Mouse (Mus musculus) neural tube, embryonic 13.5 days (tissue): Measurements from ENCODE around the gene Pigx. TPM values are rescaled to one million over a fixed set of nuclear protein-coding genes. Genes with fewer than 3 reads are reported as not detected.

Experiments used
- ATAC-seq: fragments of 200-750 bp; cut with Nextera tagmentation; 2 replicates; pipeline ENCODE4 v1.8.0; 2017; ENCODE audit warnings: low read depth, mild to moderate bottlenecking, moderate TSS enrichment, moderate library complexity
- H3K27ac ChIP-seq: fragments of 300-500 bp; sonication (generic); replicated peaks from 2 replicates; pipeline ENCODE4 v1.5.1; 2015; ENCODE audit warnings: moderate library complexity, mild to moderate bottlenecking, inconsistent platforms
- H3K27me3 ChIP-seq: fragments of 300-500 bp; sonication (generic); 2 replicates; pipeline ENCODE4 v1.6.1; 2015; ENCODE audit warnings: mild to moderate bottlenecking, inconsistent platforms
- H3K36me3 ChIP-seq: fragments of 300-500 bp; sonication (generic); 2 replicates; pipeline ENCODE4 v1.6.1; 2015; ENCODE audit warnings: mild to moderate bottlenecking, inconsistent platforms
- H3K4me1 ChIP-seq: fragments of 300-500 bp; sonication (generic); replicated peaks from 2 replicates; pipeline ENCODE4 v1.6.1; 2015; ENCODE audit warnings: inconsistent platforms
- H3K4me2 ChIP-seq: fragments of 300-500 bp; sonication (generic); 2 replicates; pipeline ENCODE4 v1.6.1; 2015; ENCODE audit warnings: inconsistent platforms, mild to moderate bottlenecking, moderate library complexity
- H3K4me3 ChIP-seq: fragments of 300-500 bp; sonication (generic); 2 replicates; pipeline ENCODE4 v1.5.1; 2015; ENCODE audit warnings: mild to moderate bottlenecking, inconsistent platforms
- H3K9ac ChIP-seq: fragments of 300-500 bp; sonication (generic); 2 replicates; pipeline ENCODE4 v1.6.1; 2015; ENCODE audit warnings: moderate library complexity, mild to moderate bottlenecking, inconsistent platforms
- H3K9me3 ChIP-seq: fragments of 300-500 bp; sonication (generic); 2 replicates; pipeline ENCODE4 v1.6.1; 2016; ENCODE audit warnings: inconsistent platforms
- WGBS: fragments of 180-500 bp; shearing (Covaris S2); methylation state at CpG from one replicate; pipeline ENCODE4 v1.1.7; 2015; 5-methylcytosine and 5-hydroxymethylcytosine counted together
- polyA plus RNA-seq: library from polyadenylated mRNA; unstranded; fragments of >200 nt; fragmentation: Nextera tagmentation; extraction: Ambion mirVana; gene quantifications from 2 replicates; pipeline ENCODE4 v1.2.1, GENCODE M21; 2015

The Pigx gene
- polyA plus RNA-seq, 1 experiment from 2014 or later, result 125 TPM

GRCm38 (mm10) chr16:32124444-32125335 is 25.1 kb upstream of the Pigx start:
- Histone ChIP-seq H3K4me1 (no peaks in the 10 kb centered on the region), H3K27me3 (no peaks in the 10 kb centered on the region), H3K27ac (no peak overlapping the region), H3K9me3 (no peaks in the 10 kb centered on the region), H3K4me3 (no peak overlapping the region), H3K36me3 (no peaks in the 10 kb centered on the region), H3K9ac (no peak overlapping the region), H3K4me2 (no peak overlapping the region)
- no peak for ATAC-seq
- WGBS, result 74% methylated on average over 17 of the region's 17 CpGs

DNA sequence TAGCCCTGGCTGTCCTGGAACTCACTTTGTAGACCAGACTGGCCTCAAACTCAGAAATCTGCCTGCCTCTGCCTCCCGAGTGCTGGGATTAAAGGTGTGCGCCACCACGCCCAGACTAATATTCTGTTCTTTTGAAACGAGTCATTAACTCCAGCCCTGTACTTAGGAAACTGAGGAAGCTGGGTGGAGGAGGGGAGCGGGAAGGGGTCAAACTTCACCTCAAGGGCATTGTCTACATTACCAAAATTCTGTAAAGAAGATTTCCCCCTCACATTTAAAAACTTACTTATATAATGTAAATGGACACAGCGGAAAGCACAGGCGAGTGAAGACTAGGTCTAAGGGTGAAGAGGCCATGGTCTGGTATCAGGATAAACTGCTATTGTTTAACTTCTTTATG is 24.5 kb upstream of the Pigx start:
- H3K4me3 ChIP-seq, result no peak overlapping the region
- ATAC-seq, result no peak
- no peak overlapping the region for H3K9ac ChIP-seq
- no peaks in the 10 kb centered on the region for H3K36me3 ChIP-seq
- H3K9me3 ChIP-seq, result no peaks in the 10 kb centered on the region
- no peak overlapping the region for H3K27ac ChIP-seq
- H3K4me1 ChIP-seq, result no peaks in the 10 kb centered on the region
- 90% methylated on average over 7 of the region's 7 CpGs for WGBS
- no peak overlapping the region for H3K4me2 ChIP-seq
- no peaks in the 10 kb centered on the region for H3K27me3 ChIP-seq

DNA sequence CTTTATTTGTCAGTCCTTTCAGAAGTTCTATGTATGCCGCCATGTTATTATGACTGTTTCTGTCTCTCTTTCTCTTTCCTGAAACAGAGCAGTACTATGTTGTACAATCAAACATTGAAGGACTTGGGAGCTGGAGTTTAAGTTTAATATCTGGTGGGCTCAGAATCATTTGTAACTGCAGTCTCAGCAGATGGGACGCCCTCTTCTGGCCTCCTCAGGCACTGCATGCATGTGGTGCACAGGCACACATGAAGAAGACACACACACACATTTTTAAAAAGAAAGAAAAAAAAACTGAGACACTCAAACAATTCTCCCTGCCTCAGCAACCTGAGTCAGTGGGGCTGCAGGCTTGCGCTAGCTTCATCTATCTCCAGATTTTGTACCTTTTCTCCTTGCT is 20.9 kb upstream of the Pigx start:
- Histone ChIP-seq H3K36me3 (no peaks in the 10 kb centered on the region), H3K4me1 (no peaks in the 10 kb centered on the region), H3K9me3 (no peaks in the 10 kb centered on the region), H3K9ac (no peak overlapping the region), H3K27ac (no peak overlapping the region), H3K27me3 (no peaks in the 10 kb centered on the region), H3K4me2 (no peak overlapping the region), H3K4me3 (no peak overlapping the region)
- 76% methylated on average over 3 of the region's 3 CpGs for WGBS
- ATAC-seq, result no peak

- H3K4me1 ChIP-seq, result no peaks in the 10 kb centered on the region
- no peak for ATAC-seq
- no peak overlapping the region for H3K4me3 ChIP-seq
- H3K36me3 ChIP-seq, result no peaks in the 10 kb centered on the region
- H3K27ac ChIP-seq, result no peak overlapping the region
- no peak overlapping the region for H3K9ac ChIP-seq
- H3K4me2 ChIP-seq, result no peak overlapping the region
- 65% methylated on average over 5 of the region's 5 CpGs for WGBS
- H3K9me3 ChIP-seq, result no peaks in the 10 kb centered on the region
- no peaks in the 10 kb centered on the region for H3K27me3 ChIP-seq
Measured at GRCm38 (mm10) chr16:32116186-32116585, 16.6 kb upstream of the Pigx start.

GRCm38 (mm10) chr16:32115781-32116180 is 16.2 kb upstream of the Pigx start:
- WGBS, result 72% methylated on average over 6 of the region's 6 CpGs
- H3K4me2 ChIP-seq, result no peak overlapping the region
- no peak overlapping the region for H3K4me3 ChIP-seq
- H3K4me1 ChIP-seq, result no peaks in the 10 kb centered on the region
- H3K9ac ChIP-seq, result no peak overlapping the region
- no peak for ATAC-seq
- peaks cover under 1% of the 10 kb centered on the region; the same call in 1 of the 2 replicates for H3K36me3 ChIP-seq
- no peaks in the 10 kb centered on the region for H3K27me3 ChIP-seq
- H3K9me3 ChIP-seq, result no peaks in the 10 kb centered on the region
- no peak overlapping the region for H3K27ac ChIP-seq

DNA sequence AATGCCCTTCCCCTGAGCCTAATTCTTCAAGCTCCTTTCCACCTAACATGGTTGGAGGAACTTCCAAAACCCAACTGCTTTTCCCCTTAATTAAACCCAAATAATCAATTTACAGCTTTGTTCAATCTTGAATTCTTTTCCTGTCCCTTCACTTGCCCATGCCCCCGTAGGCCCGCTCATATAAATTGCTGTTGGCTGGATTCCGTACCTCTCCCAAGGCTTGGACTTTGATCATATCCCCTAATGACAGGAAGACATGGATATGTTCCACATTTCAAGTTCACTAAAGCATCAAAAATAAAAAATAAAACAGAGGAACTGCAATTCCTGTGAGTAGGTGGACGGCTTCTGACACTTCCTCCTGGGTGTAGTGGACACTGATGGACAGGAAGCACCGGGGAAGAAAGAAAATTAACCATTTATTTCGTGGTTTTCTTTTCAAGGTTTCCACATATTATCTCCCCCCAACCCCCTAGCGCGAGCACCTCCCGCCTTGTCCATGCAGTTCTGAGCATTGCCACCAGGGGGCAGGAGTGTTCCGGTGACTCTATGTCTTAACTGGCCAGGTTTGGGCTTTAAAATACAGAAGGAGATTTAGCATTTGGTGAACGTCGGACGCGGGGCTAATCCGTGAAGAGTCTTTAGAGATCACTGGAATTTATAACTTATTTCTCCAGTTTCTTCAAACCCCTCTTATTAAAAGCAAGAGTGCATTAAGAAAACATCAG is 15.6 kb upstream of the Pigx start:
- no peaks in the 10 kb centered on the region for H3K9me3 ChIP-seq
- H3K36me3 ChIP-seq, result peaks cover 7% of the 10 kb centered on the region
- no peak overlapping the region for H3K9ac ChIP-seq
- H3K27me3 ChIP-seq, result no peaks in the 10 kb centered on the region
- H3K4me2 ChIP-seq, result no peak overlapping the region
- H3K4me3 ChIP-seq, result no peak overlapping the region
- no peaks in the 10 kb centered on the region for H3K4me1 ChIP-seq
- H3K27ac ChIP-seq, result no peak overlapping the region
- WGBS, result 19% methylated on average over 15 of the region's 15 CpGs
- no peak for ATAC-seq

DNA sequence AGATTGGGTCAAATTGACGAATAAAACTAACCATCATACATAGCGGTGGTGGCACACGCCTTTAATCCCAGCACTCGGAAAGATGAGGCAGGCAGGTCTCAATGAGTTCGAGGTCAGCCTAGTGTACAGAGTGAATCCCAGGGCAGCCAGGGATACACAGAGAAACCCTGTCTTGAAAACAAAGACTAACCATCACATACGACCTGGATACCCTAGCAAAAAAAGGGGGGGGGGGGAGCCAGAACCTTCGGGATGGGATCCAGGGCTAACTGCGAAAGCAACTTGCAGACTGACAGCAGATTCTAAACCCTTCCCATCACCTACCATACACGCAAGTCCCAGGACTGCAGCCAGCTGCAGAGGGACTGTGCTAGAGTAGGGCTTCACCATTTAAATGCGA is 14.9 kb upstream of the Pigx start:
- H3K27ac ChIP-seq, result no peak overlapping the region
- no peak overlapping the region for H3K4me2 ChIP-seq
- H3K36me3 ChIP-seq, result peaks cover 14% of the 10 kb centered on the region
- no peak overlapping the region for H3K9ac ChIP-seq
- H3K9me3 ChIP-seq, result no peaks in the 10 kb centered on the region
- ATAC-seq, result no peak
- H3K4me3 ChIP-seq, result no peak overlapping the region
- H3K4me1 ChIP-seq, result no peaks in the 10 kb centered on the region
- WGBS, result 86% methylated on average over 10 of the region's 10 CpGs
- no peaks in the 10 kb centered on the region for H3K27me3 ChIP-seq

- Histone ChIP-seq H3K27me3 (no peaks in the 10 kb centered on the region), H3K9me3 (no peaks in the 10 kb centered on the region), H3K4me1 (no peaks in the 10 kb centered on the region), H3K4me3 (no peak overlapping the region), H3K9ac (no peak overlapping the region), H3K4me2 (no peak overlapping the region), H3K27ac (no peak overlapping the region), H3K36me3 (peaks cover 14% of the 10 kb centered on the region)
- 65% methylated on average over 23 of the region's 23 CpGs for WGBS
- no peak for ATAC-seq
Measured at GRCm38 (mm10) chr16:32113541-32114218, 14.1 kb upstream of the Pigx start.

DNA sequence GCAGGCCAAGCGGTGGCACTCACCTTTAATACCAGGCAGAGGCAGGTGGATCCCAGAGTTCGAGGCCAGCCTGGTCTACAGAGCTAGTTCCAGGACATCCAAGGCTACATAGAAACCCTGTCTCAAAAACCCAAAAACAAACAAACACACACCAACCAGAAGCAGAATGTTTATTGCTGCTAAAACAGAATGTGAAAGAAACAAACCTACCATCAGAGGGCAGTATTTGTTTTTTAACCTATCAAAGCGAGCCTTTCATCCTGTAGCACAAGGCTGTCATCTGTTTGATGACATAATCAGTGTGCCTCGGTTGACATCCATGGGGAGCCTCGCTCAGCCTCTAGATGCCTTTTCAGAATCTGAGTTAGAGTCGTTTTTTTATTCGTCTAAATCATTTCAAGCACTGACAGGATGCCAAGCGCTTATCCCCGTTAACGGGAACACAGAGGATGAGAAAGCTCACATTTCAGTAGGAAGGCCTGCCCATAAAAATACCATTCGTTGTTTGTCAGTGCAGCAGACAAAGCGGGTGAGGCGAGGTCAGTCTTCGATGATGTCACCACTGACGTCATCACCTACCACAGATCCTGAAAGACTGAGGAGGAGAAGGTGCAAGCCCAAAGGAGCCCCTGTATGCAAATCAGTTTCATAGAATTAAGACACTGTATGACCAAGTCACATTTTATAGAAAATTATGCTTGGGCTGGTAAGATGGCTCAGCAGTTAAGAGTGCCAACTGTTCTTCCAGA is 11.6 kb upstream of the Pigx start:
- ATAC-seq, result no peak
- no peaks in the 10 kb centered on the region for H3K4me1 ChIP-seq
- whole genome bisulfite sequencing, result 83% methylated on average over 15 of the region's 15 CpGs

GRCm38 (mm10) chr16:32108578-32108977 is 9.0 kb upstream of the Pigx start:
- Histone ChIP-seq H3K9ac (no peak overlapping the region), H3K27ac (no peak overlapping the region), H3K27me3 (no peaks in the 10 kb centered on the region), H3K36me3 (peaks cover 56% of the 10 kb centered on the region), H3K4me2 (no peak overlapping the region), H3K4me3 (no peak overlapping the region), H3K4me1 (no peaks in the 10 kb centered on the region), H3K9me3 (no peaks in the 10 kb centered on the region)
- no peak for ATAC-seq
- 91% methylated on average over 2 of the region's 2 CpGs for WGBS

More for the DNA sequence above, 11.6 kb upstream of the Pigx start:
- Histone ChIP-seq H3K36me3 (peaks cover 35% of the 10 kb centered on the region), H3K9ac (no peak overlapping the region), H3K27ac (no peak overlapping the region), H3K27me3 (no peaks in the 10 kb centered on the region), H3K4me3 (no peak overlapping the region), H3K4me2 (no peak overlapping the region), H3K9me3 (no peaks in the 10 kb centered on the region)

DNA sequence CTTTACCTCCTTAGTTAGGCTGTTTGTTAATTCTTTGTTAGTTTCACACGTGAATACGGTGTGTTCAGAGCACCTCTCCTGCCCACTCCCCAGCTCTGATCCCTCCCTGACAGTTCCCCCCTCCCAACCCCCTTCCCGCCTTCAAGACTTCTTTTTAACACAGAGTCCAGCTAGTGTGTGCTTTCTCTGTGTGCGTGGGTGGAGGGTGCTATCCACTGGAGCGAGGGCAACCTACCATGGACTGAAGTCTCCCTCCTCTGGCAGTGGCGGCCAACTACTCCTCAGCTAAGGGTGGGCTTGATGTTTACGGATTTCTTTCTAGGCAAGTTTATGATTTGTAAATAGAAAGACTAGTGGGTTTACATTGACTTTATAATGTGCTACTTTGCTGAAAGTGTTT is 8.6 kb upstream of the Pigx start:
- no peak overlapping the region for H3K9ac ChIP-seq
- ATAC-seq, result no peak
- 83% methylated on average over 7 of the region's 7 CpGs for WGBS
- H3K4me2 ChIP-seq, result no peak overlapping the region
- H3K27ac ChIP-seq, result no peak overlapping the region
- H3K27me3 ChIP-seq, result no peaks in the 10 kb centered on the region
- H3K9me3 ChIP-seq, result no peaks in the 10 kb centered on the region
- peaks cover 60% of the 10 kb centered on the region for H3K36me3 ChIP-seq
- H3K4me1 ChIP-seq, result no peaks in the 10 kb centered on the region
- H3K4me3 ChIP-seq, result no peak overlapping the region
